Mouse (Mus musculus): ENCODE measurements at regions not wholly inside any gene's neighbourhood (a gene's known extent, or its start where the extent isn't known, plus 50 kb on each side); places are given as distances from the start of the nearest gene placed in this dataset.

- Histone ChIP-seq H3K4me2 (ENCODE audit: low read depth, low read length) (no peak overlapping the region), H3K27me3 (ENCODE audit: control insufficient read depth, insufficient read depth, low read depth, low read length) (no peaks in the 10 kb centered on the region), H3K4me1 (replicated peaks; ENCODE audit: control insufficient read depth, insufficient read depth, low read length) (no peaks in the 10 kb centered on the region), H3K4me3 (ENCODE audit: low read length) (no peak overlapping the region), H3K27ac (ENCODE audit: low read length) (no peak overlapping the region), H3K9me3 (ENCODE audit: control insufficient read depth, low read length) (no peaks in the 10 kb centered on the region), H3K9ac (ENCODE audit: low read length) (no peak overlapping the region), H3K36me3 (ENCODE audit: control insufficient read depth, insufficient read depth, low read length) (no peaks in the 10 kb centered on the region)
- ATAC-seq (ENCODE audit: low read depth), result no peak
Observed at GRCm38 (mm10) chr1:105206216-105206615, 150.3 kb downstream of the Rnf152 start.

- H3K36me3 ChIP-seq (ENCODE audit: control insufficient read depth, insufficient read depth, low read length), result no peaks in the 10 kb centered on the region
- H3K4me3 ChIP-seq (ENCODE audit: low read length), result no peak overlapping the region
- no peaks in the 10 kb centered on the region for H3K4me1 ChIP-seq (replicated peaks; ENCODE audit: control insufficient read depth, insufficient read depth, low read length)
- no peak overlapping the region for H3K9ac ChIP-seq (ENCODE audit: low read length)
- peak; percentile 92 for ATAC-seq (ENCODE audit: low read depth)
- WGBS, result 31% methylated on average over 3 of the region's 3 CpGs
- H3K27me3 ChIP-seq (ENCODE audit: control insufficient read depth, insufficient read depth, low read depth, low read length), result no peaks in the 10 kb centered on the region
- no peaks in the 10 kb centered on the region for H3K9me3 ChIP-seq (ENCODE audit: control insufficient read depth, low read length)
- no peak overlapping the region for H3K4me2 ChIP-seq (ENCODE audit: low read depth, low read length)
- peak overlapping the region; percentile 46; the same call in 1 of the 2 replicates for H3K27ac ChIP-seq (ENCODE audit: low read length)
Observed at GRCm38 (mm10) chr1:105199305-105199704, 157.2 kb downstream of the Rnf152 start.

DNA sequence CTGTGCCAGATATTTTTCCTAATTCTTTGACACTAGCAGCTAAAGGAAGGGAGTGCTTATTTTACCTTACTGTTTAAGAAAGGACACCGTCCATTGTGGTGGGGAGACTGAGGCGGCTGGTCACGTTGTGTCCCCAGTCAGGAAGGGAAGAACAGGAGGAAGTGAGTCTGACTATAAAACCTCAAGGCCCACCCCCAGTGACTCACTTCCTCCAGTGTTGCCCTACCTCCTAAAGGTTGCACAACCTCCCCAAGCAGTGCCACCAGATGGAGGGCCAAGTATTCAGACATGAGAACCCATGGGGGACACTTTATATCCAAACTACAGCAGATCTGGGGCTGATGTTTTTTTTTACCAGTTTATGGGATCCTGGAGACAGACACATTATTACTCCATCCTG, 165.4 kb downstream of the Rnf152 start:
- no peak for ATAC-seq (ENCODE audit: low read depth)
- no peaks in the 10 kb centered on the region for H3K27me3 ChIP-seq (ENCODE audit: control insufficient read depth, insufficient read depth, low read depth, low read length)
- H3K9me3 ChIP-seq (ENCODE audit: control insufficient read depth, low read length), result no peaks in the 10 kb centered on the region
- no peak overlapping the region for H3K4me3 ChIP-seq (ENCODE audit: low read length)
- no peaks in the 10 kb centered on the region for H3K36me3 ChIP-seq (ENCODE audit: control insufficient read depth, insufficient read depth, low read length)
- peaks cover 7% of the 10 kb centered on the region; the same call in 1 of the 2 replicates for H3K4me1 ChIP-seq (replicated peaks; ENCODE audit: control insufficient read depth, insufficient read depth, low read length)
- WGBS, result 83% methylated on average over 3 of the region's 3 CpGs
- H3K9ac ChIP-seq (ENCODE audit: low read length), result no peak overlapping the region
- H3K27ac ChIP-seq (ENCODE audit: low read length), result no peak overlapping the region
- no peak overlapping the region for H3K4me2 ChIP-seq (ENCODE audit: low read depth, low read length)

DNA sequence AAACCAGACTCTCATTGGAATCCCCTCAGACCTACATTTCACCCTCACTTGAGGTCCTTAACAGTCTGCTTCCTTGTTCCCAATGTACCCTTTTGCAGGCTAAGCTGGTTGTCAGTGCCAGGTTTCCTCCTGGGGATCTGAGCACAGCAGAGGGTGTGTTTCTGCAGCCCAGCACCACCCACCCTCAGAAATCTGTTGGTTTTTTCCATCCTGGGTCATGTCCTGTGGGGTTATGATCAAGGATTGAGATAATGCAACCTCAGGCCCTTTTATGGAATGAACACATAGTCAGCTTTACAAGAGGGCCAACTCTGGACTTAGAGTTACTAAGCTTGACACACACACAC, 167.6 kb downstream of the Rnf152 start:
- H3K4me1 ChIP-seq (replicated peaks; ENCODE audit: control insufficient read depth, insufficient read depth, low read length), result peaks cover 7% of the 10 kb centered on the region; the same call in 1 of the 2 replicates
- no peaks in the 10 kb centered on the region for H3K36me3 ChIP-seq (ENCODE audit: control insufficient read depth, insufficient read depth, low read length)
- H3K27me3 ChIP-seq (ENCODE audit: control insufficient read depth, insufficient read depth, low read depth, low read length), result no peaks in the 10 kb centered on the region
- peak overlapping the region; percentile 84 for H3K27ac ChIP-seq (ENCODE audit: low read length)
- no peak overlapping the region; the same call in 1 of the 2 replicates for H3K4me2 ChIP-seq (ENCODE audit: low read depth, low read length)
- ATAC-seq (ENCODE audit: low read depth), result peak; percentile 42; the same call in 1 of the 2 replicates
- H3K9ac ChIP-seq (ENCODE audit: low read length), result no peak overlapping the region
- no peaks in the 10 kb centered on the region for H3K9me3 ChIP-seq (ENCODE audit: control insufficient read depth, low read length)
- H3K4me3 ChIP-seq (ENCODE audit: low read length), result no peak overlapping the region

DNA sequence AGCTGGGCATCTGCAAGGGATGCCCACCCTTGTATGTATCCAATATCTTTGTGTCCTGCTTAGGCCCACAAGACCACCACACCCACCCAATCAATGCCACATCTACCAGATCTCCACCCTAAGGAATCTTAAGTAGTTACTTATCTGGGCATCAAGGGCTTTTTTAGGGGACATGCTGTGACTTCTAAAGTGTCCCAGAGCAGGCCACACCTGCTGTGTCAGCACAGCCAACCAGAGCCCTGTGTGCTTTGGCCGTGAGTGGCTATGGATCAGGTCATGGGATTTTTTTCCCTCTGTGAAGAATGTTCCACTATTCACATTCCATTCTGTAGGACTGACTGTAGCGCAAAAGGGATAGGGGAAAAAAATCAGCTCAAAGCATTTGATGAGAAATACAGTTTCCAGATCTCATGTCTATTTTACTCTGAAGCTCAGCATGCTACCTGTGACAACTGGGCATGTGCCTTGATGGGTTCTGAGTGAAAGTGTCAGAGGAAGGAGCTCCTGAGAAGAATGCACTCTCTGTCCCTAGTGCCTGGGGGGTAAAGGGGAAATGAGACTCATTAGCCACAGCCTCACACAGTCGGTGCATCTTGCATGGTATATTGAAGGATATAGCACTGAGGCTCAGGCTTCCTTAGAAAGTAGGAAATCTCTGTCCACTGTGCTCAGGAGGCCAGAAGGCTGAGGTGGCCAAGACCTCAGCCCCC, 168.1 kb downstream of the Rnf152 start:
- Histone ChIP-seq H3K27me3 (ENCODE audit: control insufficient read depth, insufficient read depth, low read depth, low read length) (no peaks in the 10 kb centered on the region), H3K4me2 (ENCODE audit: low read depth, low read length) (no peak overlapping the region; the same call in 1 of the 2 replicates), H3K4me1 (replicated peaks; ENCODE audit: control insufficient read depth, insufficient read depth, low read length) (peaks cover 7% of the 10 kb centered on the region; the same call in 1 of the 2 replicates), H3K4me3 (ENCODE audit: low read length) (no peak overlapping the region), H3K36me3 (ENCODE audit: control insufficient read depth, insufficient read depth, low read length) (no peaks in the 10 kb centered on the region), H3K27ac (ENCODE audit: low read length) (peak overlapping the region; percentile 84), H3K9me3 (ENCODE audit: control insufficient read depth, low read length) (no peaks in the 10 kb centered on the region), H3K9ac (ENCODE audit: low read length) (no peak overlapping the region)
- 47% methylated on average over 3 of the region's 3 CpGs for WGBS
- ATAC-seq (ENCODE audit: low read depth), result peak; percentile 91

- no peak overlapping the region for H3K27ac ChIP-seq (ENCODE audit: low read length)
- no peaks in the 10 kb centered on the region for H3K27me3 ChIP-seq (ENCODE audit: control insufficient read depth, insufficient read depth, low read depth, low read length)
- no peak for ATAC-seq (ENCODE audit: low read depth)
- no peak overlapping the region for H3K4me2 ChIP-seq (ENCODE audit: low read depth, low read length)
- no peak overlapping the region for H3K9ac ChIP-seq (ENCODE audit: low read length)
- H3K36me3 ChIP-seq (ENCODE audit: control insufficient read depth, insufficient read depth, low read length), result no peaks in the 10 kb centered on the region
- WGBS, result 82% methylated on average over 3 of the region's 3 CpGs
- no peaks in the 10 kb centered on the region for H3K9me3 ChIP-seq (ENCODE audit: control insufficient read depth, low read length)
- peaks cover 14% of the 10 kb centered on the region for H3K4me1 ChIP-seq (replicated peaks; ENCODE audit: control insufficient read depth, insufficient read depth, low read length)
- H3K4me3 ChIP-seq (ENCODE audit: low read length), result no peak overlapping the region
Observed at GRCm38 (mm10) chr1:105184470-105184869, 172.0 kb downstream of the Rnf152 start.

DNA sequence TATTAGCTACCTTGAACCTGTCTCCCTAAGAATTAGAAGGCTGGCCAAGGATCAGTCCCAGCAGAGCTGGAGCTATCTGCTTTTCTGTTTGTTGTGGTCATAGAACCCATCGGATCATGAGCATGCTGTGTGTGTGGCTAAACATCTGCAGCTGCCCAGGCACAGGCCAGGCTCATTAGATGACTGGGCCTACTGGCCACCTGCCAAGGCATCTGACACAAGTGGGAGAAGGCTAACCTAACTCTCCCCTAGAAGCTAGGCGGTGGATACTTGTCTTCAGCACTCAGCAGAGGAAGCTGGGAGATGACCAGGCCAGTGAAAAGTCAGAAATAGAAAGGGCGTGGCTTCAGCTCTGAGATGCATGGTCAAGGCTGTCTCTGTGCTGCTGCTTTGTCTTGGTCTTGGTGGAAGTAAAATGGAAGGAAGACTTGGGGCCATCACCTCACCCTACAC, 177.1 kb downstream of the Rnf152 start:
- no peaks in the 10 kb centered on the region for H3K9me3 ChIP-seq (ENCODE audit: control insufficient read depth, low read length)
- H3K4me1 ChIP-seq (replicated peaks; ENCODE audit: control insufficient read depth, insufficient read depth, low read length), result peaks cover 20% of the 10 kb centered on the region
- H3K36me3 ChIP-seq (ENCODE audit: control insufficient read depth, insufficient read depth, low read length), result no peaks in the 10 kb centered on the region
- WGBS, result 18% methylated on average over 3 of the region's 3 CpGs
- no peak overlapping the region for H3K4me3 ChIP-seq (ENCODE audit: low read length)
- peak; percentile 96 for ATAC-seq (ENCODE audit: low read depth)
- H3K27me3 ChIP-seq (ENCODE audit: control insufficient read depth, insufficient read depth, low read depth, low read length), result no peaks in the 10 kb centered on the region
- no peak overlapping the region for H3K9ac ChIP-seq (ENCODE audit: low read length)
- H3K27ac ChIP-seq (ENCODE audit: low read length), result peak overlapping the region; percentile 79
- 0 out of 2 replicates have a peak overlapping the region, but pooled peaks have one; percentile 5 for H3K4me2 ChIP-seq (ENCODE audit: low read depth, low read length)

GRCm38 (mm10) chr1:105178773-105179172, 177.7 kb downstream of the Rnf152 start:
- Histone ChIP-seq H3K4me2 (ENCODE audit: low read depth, low read length) (0 out of 2 replicates have a peak overlapping the region, but pooled peaks have one; percentile 4), H3K4me1 (replicated peaks; ENCODE audit: control insufficient read depth, insufficient read depth, low read length) (peaks cover 20% of the 10 kb centered on the region), H3K27ac (ENCODE audit: low read length) (peak overlapping the region; percentile 79), H3K27me3 (ENCODE audit: control insufficient read depth, insufficient read depth, low read depth, low read length) (no peaks in the 10 kb centered on the region), H3K4me3 (ENCODE audit: low read length) (no peak overlapping the region), H3K36me3 (ENCODE audit: control insufficient read depth, insufficient read depth, low read length) (no peaks in the 10 kb centered on the region), H3K9me3 (ENCODE audit: control insufficient read depth, low read length) (no peaks in the 10 kb centered on the region), H3K9ac (ENCODE audit: low read length) (no peak overlapping the region)
- peak; percentile 65 for ATAC-seq (ENCODE audit: low read depth)
- WGBS, result 39% methylated on average over 6 of the region's 6 CpGs

GRCm38 (mm10) chr1:105177938-105178337, 178.6 kb downstream of the Rnf152 start:
- Histone ChIP-seq H3K9ac (ENCODE audit: low read length) (no peak overlapping the region), H3K4me2 (ENCODE audit: low read depth, low read length) (no peak overlapping the region), H3K27me3 (ENCODE audit: control insufficient read depth, insufficient read depth, low read depth, low read length) (no peaks in the 10 kb centered on the region), H3K9me3 (ENCODE audit: control insufficient read depth, low read length) (no peaks in the 10 kb centered on the region), H3K27ac (ENCODE audit: low read length) (no peak overlapping the region), H3K4me1 (replicated peaks; ENCODE audit: control insufficient read depth, insufficient read depth, low read length) (peaks cover 20% of the 10 kb centered on the region), H3K36me3 (ENCODE audit: control insufficient read depth, insufficient read depth, low read length) (no peaks in the 10 kb centered on the region), H3K4me3 (ENCODE audit: low read length) (no peak overlapping the region)
- ATAC-seq (ENCODE audit: low read depth), result no peak
- 58% methylated on average over 2 of the region's 2 CpGs for WGBS

Measured in lung, embryonic 16.5 days (tissue).